Mouse (Mus musculus) T-cell, adult 2 months (primary cell): Measurements from ENCODE around the gene Gm20479.
A peak's percentile ranks its signal among the peaks of the same experiment; 100 is the strongest.

Source experiments
- DNase-seq: peaks from one replicate; pipeline ENCODE4 v3.0.0; 2022; ENCODE audit warnings: low spot score

Gm20479 gene

DNA sequence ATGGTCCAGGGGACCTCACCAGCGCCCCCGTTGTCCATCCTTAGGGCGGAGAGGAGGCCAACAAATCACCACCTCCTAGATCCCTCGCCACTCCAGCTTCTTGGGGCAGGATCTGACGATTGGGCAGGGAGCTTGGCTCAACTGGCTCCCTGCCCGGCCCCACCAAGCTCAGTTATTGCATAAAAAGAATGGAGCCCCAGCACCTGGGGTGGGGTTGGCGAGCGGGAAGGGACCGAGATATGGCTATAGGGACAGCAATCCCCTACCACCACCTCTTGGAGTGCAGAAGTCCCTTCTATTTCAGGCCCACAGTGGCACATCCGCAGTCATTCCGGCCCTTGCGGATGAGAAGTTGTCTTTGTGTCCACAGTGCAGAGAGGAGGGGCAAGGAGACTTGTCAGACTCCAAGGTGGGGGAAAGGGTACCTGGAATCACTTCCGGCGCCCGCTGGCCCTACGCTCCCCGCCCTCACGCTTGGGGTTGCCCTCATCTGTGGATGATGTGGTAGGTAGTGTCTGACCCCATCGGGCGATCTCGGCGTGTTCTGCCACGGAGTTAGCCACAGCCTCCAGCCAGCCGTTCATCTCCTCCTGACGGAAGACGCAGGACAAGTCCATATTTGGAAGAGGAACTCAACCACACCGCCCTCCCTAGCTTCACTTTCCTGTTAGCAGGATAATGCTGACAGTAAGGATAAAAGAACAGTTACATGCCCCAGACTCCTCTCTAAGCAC, at the start of gene Gm20479:
Gene Gm20479, minus strand, starts transcription at position 559 of the 734 bp plus-strand sequence.
- no peak for DNase-seq

DNA sequence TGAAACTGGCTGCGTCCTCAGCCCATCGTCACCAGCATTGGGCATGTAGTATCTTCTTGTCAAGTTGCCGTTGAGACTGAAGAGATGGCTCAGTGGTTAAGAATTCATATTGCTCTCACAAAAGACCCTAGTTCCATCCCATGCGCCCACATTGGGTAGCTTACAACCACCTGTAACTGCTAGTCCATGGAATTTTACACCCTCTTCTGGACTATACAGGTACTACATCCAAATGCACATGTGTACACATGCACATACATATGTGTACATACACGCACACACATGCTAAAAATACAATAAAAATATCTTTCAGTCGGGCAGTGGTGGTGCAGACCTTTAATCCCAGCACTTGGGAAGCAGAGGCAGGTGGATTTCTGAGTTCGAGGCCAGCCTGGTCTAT, 49.3 kb upstream of the Gm20479 start:
- DNase-seq, result no peak

DNA sequence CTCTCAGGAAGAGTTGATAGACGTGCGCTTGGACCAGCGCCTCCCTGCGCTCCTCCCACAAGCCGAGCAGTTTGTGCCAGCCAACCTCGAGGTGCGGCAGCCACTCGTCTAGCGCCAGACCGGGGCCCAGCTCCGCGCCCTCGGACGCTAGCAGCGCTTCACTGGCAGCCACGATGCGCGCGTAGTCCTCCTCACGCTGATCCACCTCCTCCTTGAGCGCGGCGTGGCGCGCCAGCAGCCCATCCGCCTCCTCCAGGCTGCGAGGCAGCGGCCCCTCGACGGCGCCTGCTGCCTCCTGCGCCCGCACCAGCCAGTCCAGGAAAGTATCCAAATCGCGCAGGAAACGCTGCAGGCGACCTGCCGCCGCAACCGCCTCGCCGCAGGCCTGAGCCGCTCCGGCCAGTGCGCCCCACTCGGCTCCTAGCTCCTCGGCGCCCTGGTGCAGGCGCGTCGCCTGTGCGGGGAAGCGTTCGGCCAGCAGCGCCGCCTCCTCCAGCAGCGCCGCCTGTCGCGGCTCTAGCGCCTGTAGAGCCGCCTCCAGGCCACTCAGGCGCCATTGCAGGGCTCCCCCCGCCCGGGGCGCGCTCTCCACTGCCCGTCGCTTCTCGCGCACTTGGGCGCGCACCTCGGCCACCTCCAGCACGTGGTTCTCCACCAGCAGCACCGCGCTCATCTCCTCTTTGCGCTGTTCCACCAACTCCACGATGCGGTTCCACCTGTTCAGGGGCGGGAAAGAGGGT, 47.2 kb upstream of the Gm20479 start:
- no peak for DNase-seq

DNA sequence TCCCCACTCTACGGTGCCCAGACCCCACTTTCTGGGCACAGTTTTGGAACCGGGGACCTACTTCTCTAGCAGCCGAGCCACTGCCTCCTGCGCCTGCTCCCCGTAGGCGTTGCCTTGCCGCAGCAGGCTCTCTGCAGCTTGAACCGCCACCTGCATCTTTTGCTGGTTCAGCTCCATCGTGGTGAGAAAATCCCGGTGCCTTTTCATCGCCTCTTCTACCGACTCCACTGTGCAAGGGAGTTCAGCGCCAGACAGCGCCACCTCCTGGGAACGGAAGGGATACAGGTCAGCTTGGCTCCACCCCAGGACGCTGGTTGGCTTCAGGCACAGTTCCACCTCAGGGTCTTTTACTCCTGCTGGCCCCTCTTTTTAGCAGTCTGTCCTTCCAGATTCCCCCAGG, 45.5 kb upstream of the Gm20479 start:
- peak; percentile 43 for DNase-seq

DNA sequence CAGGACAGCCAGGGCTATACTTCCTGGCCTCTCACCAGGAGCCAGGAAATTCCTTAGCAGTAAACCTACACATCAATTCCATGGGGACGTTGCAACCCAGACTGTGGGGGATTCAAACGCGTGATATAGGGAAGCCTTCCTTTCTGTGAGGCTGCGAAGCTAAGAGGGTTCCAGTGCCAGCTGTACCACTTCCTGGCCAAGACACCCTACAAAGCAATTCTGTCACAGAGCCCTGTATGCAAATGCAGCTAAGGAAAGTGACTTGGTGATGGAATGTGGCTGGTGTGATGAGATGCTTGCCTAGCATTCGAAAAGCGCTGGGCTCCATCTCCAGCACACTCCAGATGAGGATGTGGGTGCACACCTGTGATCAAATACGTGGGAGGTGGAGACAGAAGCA, 43.3 kb upstream of the Gm20479 start:
- DNase-seq, result no peak

DNA sequence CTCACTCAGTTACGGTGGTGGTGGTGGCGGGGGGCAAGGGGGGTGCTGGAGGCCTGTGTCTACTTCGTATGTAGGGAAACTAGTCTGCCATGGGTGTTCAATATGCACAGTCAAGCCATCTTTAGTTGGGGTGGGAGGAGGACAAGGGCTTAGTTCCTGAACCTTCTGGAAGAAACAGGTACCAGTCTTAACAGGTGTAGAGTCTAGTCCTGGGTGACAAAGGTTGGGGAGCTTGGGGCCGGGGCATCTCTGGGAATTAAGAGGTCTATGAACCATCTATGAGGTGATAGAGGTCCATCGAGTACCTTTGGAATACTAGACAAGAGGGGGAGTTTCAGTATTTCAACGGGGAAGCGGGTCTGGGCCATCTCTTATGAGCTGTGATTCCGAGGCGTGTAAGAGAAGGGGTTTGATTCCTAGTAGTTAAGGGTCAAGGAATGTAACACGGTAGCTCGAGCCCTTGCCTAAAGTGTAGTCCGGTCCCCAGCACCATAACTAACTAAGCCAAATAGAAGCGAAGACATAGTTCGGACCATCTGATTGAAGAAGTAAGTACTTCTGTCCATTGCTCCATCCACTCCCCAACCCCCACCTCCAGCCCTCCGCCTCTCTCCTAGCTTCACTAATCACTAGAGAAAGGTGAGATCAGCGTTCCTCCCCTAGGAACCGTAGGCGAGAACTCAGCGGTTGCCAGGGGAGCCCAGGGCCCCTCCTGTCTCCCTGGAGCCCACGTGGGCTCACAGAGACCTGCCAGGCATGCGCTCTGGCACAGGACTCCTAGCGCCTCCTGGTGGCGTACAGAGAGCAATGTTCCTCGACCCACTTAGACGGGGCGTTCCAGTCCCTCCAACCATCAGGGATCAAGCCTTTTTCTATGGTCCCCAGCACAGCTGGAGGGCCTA, 40.1 kb upstream of the Gm20479 start:
- peak; percentile 42 for DNase-seq

DNA sequence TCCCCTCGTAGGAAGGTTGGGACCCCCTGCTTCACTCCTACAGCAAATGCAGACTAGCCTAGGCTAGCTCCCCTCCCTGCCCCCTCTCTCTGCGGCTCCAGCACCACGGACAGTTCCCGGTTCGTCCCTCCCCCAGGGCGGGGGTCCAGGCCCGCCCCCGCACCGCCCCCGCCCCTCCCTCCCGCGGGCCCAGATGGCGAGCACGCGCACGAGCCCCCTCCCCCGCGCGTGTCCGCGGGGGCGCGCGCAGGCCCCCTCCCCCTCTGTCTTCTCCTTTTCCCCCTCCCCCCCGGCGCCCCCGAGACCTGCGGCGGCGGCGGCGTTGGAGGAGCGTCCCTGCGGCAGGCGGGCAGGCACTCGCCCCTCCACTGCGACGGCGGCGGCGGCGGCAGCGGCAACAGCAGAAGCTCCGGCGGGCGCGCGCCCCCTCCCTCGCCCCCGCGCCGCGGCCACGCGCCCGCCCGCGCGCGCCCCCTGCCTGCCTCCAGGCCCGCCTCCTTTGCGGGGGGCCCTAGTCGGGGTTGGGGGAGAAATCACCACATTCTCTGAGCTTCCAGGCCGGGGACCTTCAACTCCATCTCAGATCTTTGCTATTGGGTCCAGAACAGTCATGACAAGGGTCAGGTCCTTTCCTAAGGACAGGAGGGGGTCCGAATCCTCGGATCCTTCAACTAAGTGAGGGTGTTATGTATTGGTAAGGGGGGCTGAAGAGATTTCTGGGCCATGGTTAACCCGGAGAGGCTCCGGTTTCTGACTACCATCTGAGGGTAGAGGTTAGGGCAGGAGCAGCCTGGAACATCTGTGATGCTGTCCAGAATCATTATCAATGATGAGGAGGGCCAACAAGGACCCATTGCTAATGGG, 39.2 kb upstream of the Gm20479 start:
- DNase-seq, result no peak

DNA sequence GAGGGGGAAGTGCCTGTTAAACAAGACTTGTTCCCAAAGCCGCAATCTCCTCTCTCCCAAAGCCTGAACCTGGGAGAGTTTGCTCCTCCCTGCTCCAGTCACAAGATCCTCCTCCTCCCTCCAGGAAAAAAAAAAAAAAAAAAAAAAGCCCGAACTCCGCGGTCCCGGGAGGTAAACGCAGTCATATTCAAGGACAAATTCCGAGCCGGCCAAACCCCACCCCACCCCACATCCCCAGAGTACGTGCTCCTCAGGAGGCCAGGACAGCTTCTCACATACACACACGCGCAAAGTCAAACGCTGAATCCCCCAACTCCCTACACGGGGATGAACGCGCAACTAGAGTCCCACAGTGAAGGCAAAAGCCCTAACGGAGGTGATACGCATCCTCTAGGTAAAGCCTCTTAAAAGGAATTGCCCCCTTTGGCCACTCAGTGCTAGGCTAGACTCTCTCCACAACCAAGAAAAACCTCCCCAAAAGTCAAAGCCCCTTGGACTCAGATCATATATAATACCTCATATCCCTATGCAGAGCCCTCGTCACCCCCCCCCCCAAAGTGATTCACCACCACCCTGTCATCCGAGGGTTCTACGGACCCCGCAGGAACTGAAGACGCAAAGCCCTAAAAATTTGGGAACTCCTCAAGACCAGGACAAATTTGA, 38.4 kb upstream of the Gm20479 start:
- DNase-seq, result no peak

DNA sequence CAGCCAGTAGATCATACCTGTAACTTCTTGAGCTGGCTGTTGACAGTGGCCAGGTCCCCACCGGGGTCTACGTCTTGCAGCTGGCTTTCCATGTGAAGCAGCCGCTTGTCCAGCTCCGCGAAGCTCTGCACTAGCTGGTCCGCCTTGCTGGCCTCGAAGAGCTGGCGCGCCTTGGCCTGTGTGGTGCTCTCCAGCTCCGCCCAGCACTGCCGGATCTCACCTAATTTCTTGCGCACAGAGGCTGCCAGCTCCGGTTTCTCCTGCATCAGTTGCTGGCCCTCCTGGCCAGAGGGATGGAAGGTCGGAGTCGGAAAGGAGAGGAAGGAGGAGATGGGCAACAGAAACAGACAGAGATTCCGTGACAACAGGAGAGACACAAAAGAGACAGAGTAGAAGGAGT, 34.2 kb upstream of the Gm20479 start:
- no peak for DNase-seq

DNA sequence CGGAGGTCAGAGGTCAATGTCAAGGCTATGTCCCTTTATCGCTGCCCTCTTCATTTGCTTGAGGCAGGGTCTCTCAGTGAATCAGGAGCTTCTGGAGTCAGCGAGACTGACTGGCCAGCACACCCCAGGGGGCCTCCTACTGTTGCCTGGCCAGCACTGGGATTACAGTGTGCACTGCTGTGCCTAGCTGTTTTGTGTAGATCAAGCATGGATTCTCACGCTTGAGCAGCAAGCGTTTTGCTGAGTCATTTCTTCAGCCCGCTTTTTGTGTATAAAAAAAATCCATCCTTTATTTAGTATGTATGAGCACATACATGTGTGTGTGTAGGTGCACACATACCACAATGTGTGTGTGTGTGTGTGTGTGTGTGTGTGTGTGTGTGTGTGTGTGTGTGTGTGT, 32.0 kb upstream of the Gm20479 start:
- DNase-seq, result no peak

DNA sequence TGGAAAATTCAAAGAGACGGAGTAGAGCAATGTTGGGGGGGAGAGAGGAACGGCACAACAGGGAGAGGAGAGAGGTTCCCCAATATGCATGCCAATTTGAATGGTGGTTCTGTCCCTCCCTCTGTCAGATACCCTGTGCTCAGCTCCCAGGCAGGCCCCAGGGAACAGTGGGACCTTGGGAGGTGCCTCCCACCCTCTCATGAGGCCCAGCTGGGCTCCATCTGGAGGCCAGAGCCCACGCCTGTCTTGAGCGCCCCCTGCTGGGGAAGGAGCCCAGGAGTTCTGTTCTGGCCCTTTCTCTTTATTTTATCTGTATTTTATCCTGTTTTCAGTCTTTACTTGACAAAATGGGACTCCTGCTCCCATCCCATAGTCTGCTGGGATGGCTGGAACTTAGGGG, 27.5 kb upstream of the Gm20479 start:
- DNase-seq, result peak; percentile 57

DNA sequence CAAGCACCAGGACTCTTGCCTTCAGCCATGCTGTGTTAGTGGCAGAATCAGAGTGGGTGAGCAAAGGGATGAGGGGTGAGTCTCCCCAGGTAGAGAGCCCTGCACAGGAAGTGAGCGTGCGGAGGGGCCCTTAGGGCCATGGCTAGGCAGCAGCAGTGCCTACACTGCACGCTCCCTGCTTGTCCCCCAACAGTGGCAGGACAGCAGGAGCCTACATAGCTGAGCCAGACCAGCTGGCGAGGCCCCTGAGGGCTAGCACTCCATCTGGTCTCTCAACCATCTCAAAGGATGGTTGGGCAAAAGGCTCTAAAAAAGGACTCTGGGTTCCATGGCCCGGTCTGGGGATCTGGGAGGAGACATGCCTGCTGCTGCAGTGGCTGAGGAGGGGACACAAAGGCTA, 26.9 kb upstream of the Gm20479 start:
- no peak for DNase-seq

DNA sequence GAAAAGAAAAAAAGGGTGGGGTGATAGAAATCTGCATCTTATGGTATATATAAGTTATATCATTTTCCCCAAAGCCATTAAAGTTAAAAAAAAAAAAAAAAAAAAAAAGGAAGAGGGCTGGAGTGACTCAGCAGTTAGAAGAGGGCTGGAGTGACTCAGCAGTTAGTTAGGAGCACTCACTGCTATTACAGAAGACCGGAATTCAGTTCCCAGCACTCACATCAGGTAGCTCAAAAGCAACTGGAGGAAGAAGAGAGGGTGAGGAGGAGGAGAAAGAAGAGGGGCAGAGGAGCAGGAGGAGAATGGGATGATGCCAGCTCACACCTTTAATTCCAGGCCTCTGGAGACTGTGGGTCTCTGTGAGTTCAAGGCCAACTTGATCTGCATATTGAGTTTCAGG, 26.0 kb upstream of the Gm20479 start:
- DNase-seq, result no peak

DNA sequence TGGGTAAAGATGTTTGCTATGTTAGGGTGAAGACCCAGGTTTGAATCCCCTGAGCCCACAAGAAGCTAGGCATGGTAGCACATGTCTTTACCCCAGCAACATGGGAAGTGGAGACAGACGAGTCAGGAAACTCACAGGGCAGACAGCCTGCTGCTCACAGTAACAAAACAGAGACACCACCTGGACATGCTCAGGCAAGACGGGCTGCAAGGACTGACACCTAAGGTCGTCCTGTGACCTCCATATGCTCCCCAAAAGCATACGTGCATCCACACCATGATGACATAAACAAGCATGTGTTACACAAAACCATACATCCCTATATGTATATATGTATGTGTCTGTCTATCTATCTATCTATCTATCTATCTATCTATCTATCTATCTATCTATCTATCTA, 24.3 kb upstream of the Gm20479 start:
- no peak for DNase-seq

DNA sequence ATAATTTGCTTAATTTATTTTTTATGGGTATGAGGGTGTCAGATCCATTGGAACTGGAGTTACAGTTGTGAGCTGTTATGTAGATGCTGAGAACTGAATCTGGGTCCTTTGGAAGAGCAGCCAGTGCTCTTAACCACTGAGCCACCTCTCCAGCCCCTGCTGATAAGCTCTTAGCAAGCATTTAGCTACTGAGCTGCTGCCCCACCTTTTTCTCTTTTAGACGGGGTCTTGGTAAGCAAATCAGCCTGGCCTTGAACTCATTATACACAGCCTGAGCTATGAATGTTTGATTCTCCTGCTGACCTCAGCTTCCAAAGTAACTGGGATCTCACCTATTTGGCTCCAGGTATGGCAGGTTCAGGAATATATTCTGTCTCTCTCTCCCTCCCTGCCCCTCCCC, 23.8 kb upstream of the Gm20479 start:
- no peak for DNase-seq

DNA sequence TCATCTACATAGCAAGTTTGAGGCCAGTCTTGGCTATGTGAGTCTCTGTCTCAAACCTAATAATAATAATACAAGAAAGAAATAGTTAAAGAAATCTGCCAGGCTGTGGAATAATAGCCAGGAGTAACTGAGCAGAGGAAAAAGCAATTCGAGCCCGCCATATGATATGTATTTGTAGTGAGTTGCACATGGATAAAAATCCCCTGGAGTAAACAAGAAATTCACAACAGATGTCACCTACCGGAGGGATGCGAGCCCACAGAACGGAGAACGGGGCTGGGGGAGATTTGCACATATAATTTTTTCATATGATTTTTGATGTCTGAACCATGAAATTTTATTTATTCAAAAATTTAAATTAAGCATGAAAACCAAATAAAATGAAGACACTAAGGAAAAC, 22.6 kb upstream of the Gm20479 start:
- no peak for DNase-seq

DNA sequence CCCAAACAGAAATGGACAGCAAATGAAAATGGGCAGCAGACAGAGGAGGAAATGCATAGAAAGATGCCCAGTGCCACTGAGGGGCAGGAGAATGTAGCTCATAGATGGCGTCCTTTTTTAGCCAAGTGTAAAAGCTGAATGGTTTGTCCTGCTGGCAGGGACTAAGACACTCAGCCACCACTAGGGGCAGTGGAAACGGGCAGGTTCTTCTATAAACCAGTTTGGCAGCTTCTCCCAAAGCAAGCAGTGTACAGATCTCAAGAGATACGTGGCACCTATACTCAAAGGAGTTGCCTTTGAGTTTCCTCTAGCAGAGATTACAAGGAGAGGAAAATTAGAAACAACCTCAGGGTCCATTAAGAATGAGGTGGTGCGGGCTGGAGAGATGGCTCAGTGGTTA, 21.2 kb upstream of the Gm20479 start:
- DNase-seq, result no peak

DNA sequence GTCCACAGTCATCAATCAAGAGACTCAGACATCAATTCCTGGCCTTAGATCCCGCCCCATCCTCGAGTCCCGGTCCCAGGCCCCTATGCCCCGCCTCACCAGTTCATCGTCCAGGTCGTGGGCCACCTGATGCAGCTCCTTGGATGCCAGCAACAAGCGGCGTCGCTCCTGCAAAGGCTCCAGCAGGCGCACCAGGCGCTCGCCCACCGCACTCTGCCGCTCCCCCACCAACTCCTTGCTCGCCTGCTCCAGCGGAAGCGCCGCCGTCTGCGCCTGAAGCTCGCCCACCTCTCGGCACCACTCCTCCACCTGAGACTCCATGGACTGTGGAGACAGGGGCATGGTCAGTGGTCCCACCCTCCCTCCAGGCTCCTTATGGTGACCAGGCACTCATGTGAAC, 18.1 kb upstream of the Gm20479 start:
- no peak for DNase-seq

DNA sequence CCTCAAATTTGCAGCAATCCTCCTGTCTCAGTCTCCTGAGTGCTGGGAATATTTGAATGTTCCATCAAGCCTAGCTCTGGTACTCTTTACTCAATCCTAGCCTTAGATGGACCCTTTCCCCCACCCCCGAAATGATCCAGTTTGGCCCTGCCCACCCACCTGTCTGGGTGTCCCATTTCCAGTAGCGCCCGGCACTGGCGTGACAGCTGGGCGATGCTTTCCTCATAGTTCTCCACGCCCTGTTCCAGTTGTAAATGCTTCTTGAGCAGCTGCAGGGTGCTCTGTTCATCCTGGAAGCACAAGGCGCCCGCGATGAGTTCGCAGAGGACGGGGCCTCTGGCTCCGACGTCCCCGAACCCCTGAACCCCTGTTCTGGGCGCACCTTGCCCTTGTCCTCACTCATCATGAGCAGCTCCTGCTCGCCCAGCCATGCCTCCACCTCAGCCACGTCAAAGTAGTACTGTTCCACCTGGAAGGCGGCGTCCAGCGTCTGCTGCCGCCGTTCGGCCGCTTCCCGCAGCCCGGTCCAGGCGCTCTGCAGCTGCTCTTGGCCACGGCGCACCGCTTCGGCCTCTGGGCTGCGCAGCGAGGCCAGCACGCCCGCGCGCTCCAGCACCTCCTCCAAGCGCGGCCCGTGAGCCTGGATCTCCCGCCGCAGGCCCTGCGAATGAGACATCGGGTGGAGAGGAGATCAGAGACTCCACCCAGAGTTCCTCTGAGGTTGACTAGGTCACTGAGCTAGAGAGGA, 14.7 kb upstream of the Gm20479 start:
- DNase-seq, result no peak

DNA sequence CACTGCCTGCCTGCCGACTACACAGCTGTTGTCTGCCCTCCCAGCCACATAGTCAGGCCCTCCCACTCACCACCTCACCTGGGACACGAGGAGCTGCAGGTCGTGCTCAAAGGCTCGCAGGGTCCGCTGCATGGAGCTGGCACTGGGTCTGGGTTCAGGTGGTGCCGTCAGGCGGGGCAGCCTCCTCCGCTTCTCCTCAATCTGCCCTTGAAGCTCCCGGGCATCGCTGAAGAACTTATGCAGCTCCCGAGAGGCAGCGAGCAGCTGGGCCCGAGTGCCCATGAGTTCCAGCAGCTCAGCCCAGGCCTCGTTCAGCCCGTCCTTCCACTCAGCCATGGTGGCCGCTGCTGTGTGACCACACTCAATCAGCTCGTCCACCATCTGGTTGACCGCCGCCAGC, 11.9 kb upstream of the Gm20479 start:
- DNase-seq, result no peak

DNA sequence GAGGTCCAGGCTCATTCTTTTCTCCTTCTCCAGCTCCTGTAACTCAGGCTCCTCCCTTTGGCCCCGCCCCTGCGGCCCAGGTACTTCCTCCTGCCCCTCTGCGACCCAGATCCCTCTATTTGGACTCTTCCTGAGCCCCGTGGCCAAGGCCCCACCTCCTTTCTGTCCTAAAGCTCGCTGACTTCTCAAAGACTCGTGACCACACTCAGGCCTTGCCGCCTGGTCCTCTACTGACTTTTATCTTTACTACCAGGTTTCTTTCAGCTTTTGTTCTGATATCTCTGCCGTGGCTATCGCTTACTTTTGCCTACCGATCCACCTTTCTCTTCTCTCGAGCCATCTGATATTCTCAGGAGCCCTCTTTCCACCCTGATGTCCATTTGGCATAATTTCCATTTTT, 10.8 kb upstream of the Gm20479 start:
- no peak for DNase-seq
